Mouse (Mus musculus) liver, embryonic 12.5 days (tissue): ENCODE data around the gene Rhoa. TPM values are rescaled to one million over a fixed set of nuclear protein-coding genes. Genes with fewer than 3 reads are reported as not detected.

ENCODE experiments used
- polyA plus RNA-seq: library from polyadenylated mRNA; unstranded; fragments of >200 nt; fragmentation: Nextera tagmentation; extraction: Ambion mirVana; gene quantifications from 2 replicates; pipeline ENCODE4 v1.2.1, GENCODE M21; 2016

The Rhoa gene
- polyA plus RNA-seq, 1 experiment from 2014 or later = 259 TPM

Other genes starting within 250 kb of the Rhoa start
- gene Mst1, start 225.7 kb upstream of the Rhoa start, polyA plus RNA-seq = 14.5 and 15.7 TPM in 2 replicates
- 96.6 and 101 TPM in 2 replicates for gene Rnf123, start 222.8 kb upstream of the Rhoa start, polyA plus RNA-seq
- gene Apeh, start 211.5 kb upstream of the Rhoa start, polyA plus RNA-seq = 199 and 215 TPM in 2 replicates
- 2.8 and 3.0 TPM in 2 replicates for gene Bsn, start 115.7 kb upstream of the Rhoa start, polyA plus RNA-seq
- gene Dag1, start 42.2 kb upstream of the Rhoa start, polyA plus RNA-seq = 20.7 and 22.1 TPM in 2 replicates
- gene Nicn1, start 15.7 kb upstream of the Rhoa start, polyA plus RNA-seq = 5.8 and 7.9 TPM in 2 replicates
- gene Amt, start 9.3 kb upstream of the Rhoa start, polyA plus RNA-seq = 10.9 and 12.9 TPM in 2 replicates
- gene Tcta, start within 50 bp of the Rhoa start, polyA plus RNA-seq = 13.4 TPM in 2 replicates
- 5,938 and 5,957 TPM in 2 replicates for gene Gpx1, start 32.8 kb downstream of the Rhoa start, polyA plus RNA-seq
- gene Usp4, start 41.7 kb downstream of the Rhoa start, polyA plus RNA-seq = 87.4 and 92.1 TPM in 2 replicates
- gene 1700102P08Rik, start 86.7 kb downstream of the Rhoa start, polyA plus RNA-seq = 0.32 and 0.59 TPM in 2 replicates
- 0.55 TPM in 2 replicates for gene Ccdc36, start 122.4 kb downstream of the Rhoa start, polyA plus RNA-seq
- not detected in 2 replicates for gene BC048562, start 130.4 kb downstream of the Rhoa start, polyA plus RNA-seq
- 28.5 and 32.9 TPM in 2 replicates for gene Ccdc71, start 154.4 kb downstream of the Rhoa start, polyA plus RNA-seq
- gene Klhdc8b, start 155.5 kb downstream of the Rhoa start, polyA plus RNA-seq = 17.7 and 18.8 TPM in 2 replicates
- gene Lamb2, start 173.6 kb downstream of the Rhoa start, polyA plus RNA-seq = 9.8 and 10.9 TPM in 2 replicates
- gene Usp19, start 184.5 kb downstream of the Rhoa start, polyA plus RNA-seq = 48.0 and 52.1 TPM in 2 replicates
- gene Qars, start 201.6 kb downstream of the Rhoa start, polyA plus RNA-seq = 74.4 and 79.9 TPM in 2 replicates
- gene Qrich1, start 210.7 kb downstream of the Rhoa start, polyA plus RNA-seq = 78.6 and 81.6 TPM in 2 replicates